Mouse (Mus musculus) liver, postnatal 0 days (tissue): ENCODE measurements around the gene Rbm47. TPM values are rescaled to one million over a fixed set of nuclear protein-coding genes. Genes with fewer than 3 reads are reported as not detected.

Source experiments
- ATAC-seq: fragments of 200-750 bp; cut with Nextera tagmentation; 2 replicates; pipeline ENCODE4 v1.8.0; 2017; ENCODE audit warnings: mild to moderate bottlenecking, moderate library complexity
- DNase-seq: peaks from one replicate; pipeline ENCODE4 v3.0.0-alpha.2; 2016
- H3K27ac ChIP-seq: fragments of 300-500 bp; sonication (generic); 2 replicates; pipeline ENCODE4 v1.5.1; 2014; ENCODE audit warnings: antibody characterized with exemption, moderate library complexity, mild to moderate bottlenecking, low read depth
- H3K27me3 ChIP-seq: fragments of 300-500 bp; sonication (generic); 2 replicates; pipeline ENCODE4 v1.6.1; 2014; ENCODE audit warnings: low read length, control low read depth, mixed read lengths; ENCODE audit not compliant: insufficient read depth
- H3K36me3 ChIP-seq: fragments of 300-500 bp; sonication (generic); replicated peaks from 2 replicates; pipeline ENCODE4 v1.6.1; 2014; ENCODE audit warnings: mild to moderate bottlenecking, control low read depth, low read length, moderate library complexity, mixed read lengths; ENCODE audit not compliant: insufficient read depth
- H3K4me1 ChIP-seq: fragments of 300-500 bp; sonication (generic); 2 replicates; pipeline ENCODE4 v1.6.1; 2014; ENCODE audit warnings: antibody characterized with exemption, mild to moderate bottlenecking, control low read depth; ENCODE audit not compliant: insufficient read depth
- H3K4me2 ChIP-seq: fragments of 300-500 bp; sonication (generic); 2 replicates; pipeline ENCODE4 v1.6.1; 2014; ENCODE audit warnings: low read depth, mild to moderate bottlenecking, low read length, moderate library complexity, mixed read lengths
- H3K4me3 ChIP-seq: fragments of 300-500 bp; sonication (generic); 2 replicates; pipeline ENCODE4 v1.5.1; 2014; ENCODE audit warnings: low read depth, low read length
- H3K9ac ChIP-seq: fragments of 300-500 bp; sonication (generic); replicated peaks from 2 replicates; pipeline ENCODE4 v1.6.1; 2014; ENCODE audit warnings: mild to moderate bottlenecking, moderate library complexity
- H3K9me3 ChIP-seq: fragments of 300-500 bp; sonication (generic); 2 replicates; pipeline ENCODE4 v1.6.1; 2016; ENCODE audit warnings: mild to moderate bottlenecking, control low read depth, low read length, mixed read lengths
- CTCF ChIP-seq: sonication (generic); IDR thresholded peaks from 2 replicates; pipeline ENCODE4 v1.5.1; 2016; ENCODE audit warnings: antibody characterized with exemption, low read depth
- EP300 ChIP-seq: IDR thresholded peaks from 2 replicates; pipeline ENCODE4 v1.6.1; 2016; ENCODE audit warnings: antibody characterized with exemption, low read depth, mild to moderate bottlenecking
- WGBS: fragments of 180-500 bp; shearing (Covaris S2); extraction: QIAGEN DNeasy Blood & Tissue Kit; methylation state at CpG from one replicate; pipeline ENCODE4 v1.1.7; 2014; ENCODE audit not compliant: insufficient replicate concordance; 5-methylcytosine and 5-hydroxymethylcytosine counted together
- polyA plus RNA-seq: library from polyadenylated mRNA; unstranded; fragments of >200 nt; fragmentation: Nextera tagmentation; extraction: Ambion mirVana; gene quantifications from 2 replicates; pipeline ENCODE4 v1.2.1, GENCODE M21; 2015

Rbm47 gene
- polyA plus RNA-seq, 1 experiment from 2014 or later: 22.8 TPM

- Histone ChIP-seq H3K9ac (no peak overlapping the region), H3K4me2 (peak overlapping the region; percentile 14; the same call in 1 of the 2 replicates), H3K4me1 (peaks cover 53% of the 10 kb centered on the region), H3K36me3 (no peaks in the 10 kb centered on the region), H3K9me3 (no peaks in the 10 kb centered on the region), H3K4me3 (no peak overlapping the region), H3K27ac (peak overlapping the region; percentile 92), H3K27me3 (no peaks in the 10 kb centered on the region)
- DNase-seq (no peak), ATAC-seq (peak; percentile 61)
- TF ChIP-seq EP300 (peak; percentile 74), CTCF (no peak)
- WGBS: 54% methylated on average over 12 of the region's 12 CpGs
Observed at GRCm38 (mm10) chr5:66073604-66074164, 99.2 kb downstream of the Rbm47 start.

GRCm38 (mm10) chr5:66071722-66072121 lies 101.2 kb downstream of the Rbm47 start:
- WGBS: 52% methylated on average over 8 of the region's 8 CpGs
- TF ChIP-seq CTCF: no peak
- no peak for TF ChIP-seq EP300
- no peaks in the 10 kb centered on the region for H3K27me3 ChIP-seq
- H3K9me3 ChIP-seq: no peaks in the 10 kb centered on the region
- no peak overlapping the region for H3K9ac ChIP-seq
- no peak overlapping the region for H3K27ac ChIP-seq
- ATAC-seq (no peak), DNase-seq (no peak)
- H3K4me1 ChIP-seq: peaks cover 46% of the 10 kb centered on the region
- H3K36me3 ChIP-seq: no peaks in the 10 kb centered on the region
- H3K4me2 ChIP-seq: no peak overlapping the region
- no peak overlapping the region for H3K4me3 ChIP-seq

GRCm38 (mm10) chr5:66070350-66070749 lies 102.6 kb downstream of the Rbm47 start:
- no peak for TF ChIP-seq CTCF
- no peak for TF ChIP-seq EP300
- H3K4me2 ChIP-seq: peak overlapping the region; percentile 72; the same call in 1 of the 2 replicates
- no peaks in the 10 kb centered on the region for H3K9me3 ChIP-seq
- H3K36me3 ChIP-seq: no peaks in the 10 kb centered on the region; the same call in 1 of the 2 replicates
- H3K9ac ChIP-seq: no peak overlapping the region
- H3K4me3 ChIP-seq: no peak overlapping the region
- no peak overlapping the region for H3K27ac ChIP-seq
- DNase-seq: no peak
- peaks cover 34% of the 10 kb centered on the region for H3K4me1 ChIP-seq
- no peak for ATAC-seq
- WGBS: 47% methylated on average over 2 of the region's 2 CpGs
- H3K27me3 ChIP-seq: no peaks in the 10 kb centered on the region

- ATAC-seq (peak; percentile 40; the same call in 1 of the 2 replicates), DNase-seq (peak; percentile 80)
- no peaks in the 10 kb centered on the region; the same call in 1 of the 2 replicates for H3K36me3 ChIP-seq
- peak overlapping the region; percentile 39 for H3K4me3 ChIP-seq
- H3K4me2 ChIP-seq: peak overlapping the region; percentile 72
- no peaks in the 10 kb centered on the region for H3K27me3 ChIP-seq
- peak overlapping the region; percentile 49 for H3K9ac ChIP-seq
- peak overlapping the region; percentile 59 for H3K27ac ChIP-seq
- no peaks in the 10 kb centered on the region for H3K9me3 ChIP-seq
- H3K4me1 ChIP-seq: peaks cover 27% of the 10 kb centered on the region
- 7% methylated on average over 27 of the region's 27 CpGs for WGBS
- no peak for TF ChIP-seq EP300
- no peak for TF ChIP-seq CTCF
Observed at GRCm38 (mm10) chr5:66069470-66070144, 103.3 kb downstream of the Rbm47 start.

- DNase-seq: no peak
- peak overlapping the region; percentile 39 for H3K4me3 ChIP-seq
Observed at GRCm38 (mm10) chr5:66069133-66069469, 103.8 kb downstream of the Rbm47 start.

GRCm38 (mm10) chr5:66068068-66068920 lies 104.6 kb downstream of the Rbm47 start:
- peaks cover 20% of the 10 kb centered on the region for H3K4me1 ChIP-seq
- WGBS: 66% methylated on average over 12 of the region's 12 CpGs
- no peaks in the 10 kb centered on the region for H3K9me3 ChIP-seq
- ATAC-seq: no peak
- DNase-seq: no peak
- no peak overlapping the region for H3K9ac ChIP-seq
- no peaks in the 10 kb centered on the region; the same call in 1 of the 2 replicates for H3K36me3 ChIP-seq
- H3K4me2 ChIP-seq: no peak overlapping the region
- no peak for TF ChIP-seq CTCF
- no peak for TF ChIP-seq EP300
- no peak overlapping the region for H3K4me3 ChIP-seq
- no peaks in the 10 kb centered on the region for H3K27me3 ChIP-seq
- 0 out of 2 replicates have a peak overlapping the region, but pooled peaks have one; percentile 22 for H3K27ac ChIP-seq

More at GRCm38 (mm10) chr5:66069133-66069469, 103.8 kb downstream of the Rbm47 start:
- H3K27ac ChIP-seq: no peak overlapping the region
- H3K4me2 ChIP-seq: peak overlapping the region; percentile 72
- no peaks in the 10 kb centered on the region for H3K27me3 ChIP-seq
- no peaks in the 10 kb centered on the region; the same call in 1 of the 2 replicates for H3K36me3 ChIP-seq
- TF ChIP-seq CTCF: no peak
- TF ChIP-seq EP300: no peak
- no peak for ATAC-seq
- WGBS: 45% methylated on average over 7 of the region's 7 CpGs
- H3K9me3 ChIP-seq: no peaks in the 10 kb centered on the region
- H3K4me1 ChIP-seq: peaks cover 25% of the 10 kb centered on the region
- H3K9ac ChIP-seq: no peak overlapping the region
